Mouse (Mus musculus) forebrain, embryonic 15.5 days (tissue): ENCODE measurements around the gene Fbxl13. TPM values are rescaled to one million over a fixed set of nuclear protein-coding genes. Genes with fewer than 3 reads are reported as not detected.

Experiments used
- ATAC-seq: fragments of 200-750 bp; cut with Nextera tagmentation; replicated peaks from 2 replicates; pipeline ENCODE4 v1.8.0; 2017; ENCODE audit warnings: mild to moderate bottlenecking, moderate TSS enrichment, moderate library complexity
- H3K27ac ChIP-seq: fragments of 300-500 bp; sonication (generic); replicated peaks from 2 replicates; pipeline ENCODE4 v1.5.1; 2015; ENCODE audit warnings: mild to moderate bottlenecking, inconsistent platforms
- H3K27me3 ChIP-seq: fragments of 300-500 bp; sonication (generic); 2 replicates; pipeline ENCODE4 v1.6.1; 2015; ENCODE audit warnings: inconsistent platforms
- H3K36me3 ChIP-seq: fragments of 300-500 bp; sonication (generic); 2 replicates; pipeline ENCODE4 v1.6.1; 2015; ENCODE audit warnings: mild to moderate bottlenecking, inconsistent platforms
- H3K4me1 ChIP-seq: fragments of 300-500 bp; sonication (generic); 2 replicates; pipeline ENCODE4 v1.6.1; 2015; ENCODE audit warnings: inconsistent platforms
- H3K4me2 ChIP-seq: fragments of 300-500 bp; sonication (generic); replicated peaks from 2 replicates; pipeline ENCODE4 v1.6.1; 2015; ENCODE audit warnings: mild to moderate bottlenecking, inconsistent platforms
- H3K4me3 ChIP-seq: fragments of 300-500 bp; sonication (generic); 2 replicates; pipeline ENCODE4 v1.5.1; 2015; ENCODE audit warnings: mild to moderate bottlenecking, inconsistent platforms
- H3K9ac ChIP-seq: fragments of 300-500 bp; sonication (generic); replicated peaks from 2 replicates; pipeline ENCODE4 v1.6.1; 2015; ENCODE audit warnings: mild to moderate bottlenecking, inconsistent platforms
- H3K9me3 ChIP-seq: fragments of 300-500 bp; sonication (generic); 2 replicates; pipeline ENCODE4 v1.6.1; 2016; ENCODE audit warnings: inconsistent platforms
- WGBS: fragments of 180-500 bp; shearing (Covaris S2); methylation state at CpG from one replicate; pipeline ENCODE4 v1.1.7; 2015; ENCODE audit warnings: mixed read lengths; 5-methylcytosine and 5-hydroxymethylcytosine counted together
- polyA plus RNA-seq: library from polyadenylated mRNA; unstranded; fragments of >200 nt; fragmentation: Nextera tagmentation; extraction: Ambion mirVana; gene quantifications from 2 replicates; pipeline ENCODE4 v1.2.1, GENCODE M21; 2015

Gene Fbxl13
- polyA plus RNA-seq, 1 experiment from 2014 or later, result 0.34 TPM

DNA sequence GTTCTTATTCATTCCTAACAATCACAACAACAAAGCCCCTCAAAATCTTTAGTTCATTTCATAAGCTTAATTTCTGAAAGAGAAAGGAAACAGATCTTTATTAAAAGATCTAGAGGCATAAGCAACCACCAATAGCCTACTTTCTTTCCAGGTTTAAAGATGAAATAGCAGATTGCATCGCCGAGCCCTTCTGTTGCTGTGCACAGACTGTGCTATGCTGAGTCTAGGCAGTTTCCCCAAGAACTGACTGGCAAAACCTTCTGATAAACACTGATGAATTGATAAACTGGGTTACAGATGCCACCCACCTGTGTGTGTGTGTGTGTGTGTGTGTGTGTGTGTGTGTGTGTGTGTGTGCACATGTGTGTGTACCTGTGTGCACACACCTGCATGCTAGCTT is 144.5 kb downstream of the Fbxl13 start:
- H3K4me1 ChIP-seq, result no peaks in the 10 kb centered on the region
- WGBS, result 84% methylated on average over 2 of the region's 2 CpGs
- no peak overlapping the region for H3K4me3 ChIP-seq
- ATAC-seq, result no peak; the same call in 1 of the 2 replicates
- H3K36me3 ChIP-seq, result no peaks in the 10 kb centered on the region
- no peak overlapping the region for H3K9ac ChIP-seq
- no peak overlapping the region for H3K4me2 ChIP-seq
- no peaks in the 10 kb centered on the region for H3K27me3 ChIP-seq
- no peaks in the 10 kb centered on the region for H3K9me3 ChIP-seq
- peak overlapping the region; percentile 20; the same call in 1 of the 2 replicates for H3K27ac ChIP-seq

- peak overlapping the region; percentile 37; the same call in 1 of the 2 replicates for H3K27ac ChIP-seq
- ATAC-seq, result no peak
- 80% methylated on average over 10 of the region's 10 CpGs for WGBS
- H3K27me3 ChIP-seq, result no peaks in the 10 kb centered on the region
- H3K36me3 ChIP-seq, result no peaks in the 10 kb centered on the region
- no peak overlapping the region for H3K4me3 ChIP-seq
- no peak overlapping the region for H3K4me2 ChIP-seq
- no peak overlapping the region for H3K9ac ChIP-seq
- H3K4me1 ChIP-seq, result no peaks in the 10 kb centered on the region
- H3K9me3 ChIP-seq, result no peaks in the 10 kb centered on the region
Observed at GRCm38 (mm10) chr5:21500133-21500532, 145.3 kb downstream of the Fbxl13 start.

- H3K4me2 ChIP-seq, result no peak overlapping the region
- ATAC-seq, result no peak
- H3K36me3 ChIP-seq, result no peaks in the 10 kb centered on the region
- no peaks in the 10 kb centered on the region for H3K9me3 ChIP-seq
- no peak overlapping the region for H3K27ac ChIP-seq
- H3K27me3 ChIP-seq, result no peaks in the 10 kb centered on the region
- no peak overlapping the region for H3K9ac ChIP-seq
- no peaks in the 10 kb centered on the region for H3K4me1 ChIP-seq
- WGBS, result 78% methylated on average over 11 of the region's 11 CpGs
- no peak overlapping the region for H3K4me3 ChIP-seq
Observed at GRCm38 (mm10) chr5:21498925-21499324, 146.5 kb downstream of the Fbxl13 start.

DNA sequence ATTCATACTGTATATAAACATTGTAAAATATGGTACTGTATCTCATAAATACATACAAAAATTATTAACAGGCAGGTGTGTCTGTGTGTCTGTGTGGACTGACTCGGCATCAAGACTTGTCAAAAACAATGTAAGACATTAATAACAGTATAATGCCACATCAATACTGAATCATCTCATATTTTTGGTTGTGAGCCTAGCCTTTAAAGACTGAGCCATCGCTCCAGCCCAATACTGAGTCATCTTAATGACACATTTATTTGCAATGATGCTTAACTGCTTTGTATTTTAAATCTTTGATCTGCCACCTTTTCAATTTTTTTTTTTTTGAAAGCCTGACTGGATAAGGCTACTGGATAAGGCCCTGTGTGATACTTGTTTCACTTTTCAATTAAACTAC is 146.9 kb downstream of the Fbxl13 start:
- Histone ChIP-seq H3K27me3 (no peaks in the 10 kb centered on the region), H3K36me3 (no peaks in the 10 kb centered on the region), H3K4me1 (no peaks in the 10 kb centered on the region), H3K9ac (no peak overlapping the region), H3K4me3 (no peak overlapping the region), H3K27ac (no peak overlapping the region), H3K4me2 (no peak overlapping the region), H3K9me3 (no peaks in the 10 kb centered on the region)
- 93% methylated on average over 2 of the region's 2 CpGs for WGBS
- ATAC-seq, result no peak

GRCm38 (mm10) chr5:21496881-21497280 is 148.6 kb downstream of the Fbxl13 start:
- no peak for ATAC-seq
- no peaks in the 10 kb centered on the region for H3K36me3 ChIP-seq
- 72% methylated on average over 3 of the region's 3 CpGs for WGBS
- H3K9ac ChIP-seq, result no peak overlapping the region
- no peaks in the 10 kb centered on the region for H3K4me1 ChIP-seq
- no peaks in the 10 kb centered on the region for H3K9me3 ChIP-seq
- no peak overlapping the region; the same call in 1 of the 2 replicates for H3K27ac ChIP-seq
- no peak overlapping the region for H3K4me3 ChIP-seq
- H3K27me3 ChIP-seq, result no peaks in the 10 kb centered on the region
- no peak overlapping the region for H3K4me2 ChIP-seq

DNA sequence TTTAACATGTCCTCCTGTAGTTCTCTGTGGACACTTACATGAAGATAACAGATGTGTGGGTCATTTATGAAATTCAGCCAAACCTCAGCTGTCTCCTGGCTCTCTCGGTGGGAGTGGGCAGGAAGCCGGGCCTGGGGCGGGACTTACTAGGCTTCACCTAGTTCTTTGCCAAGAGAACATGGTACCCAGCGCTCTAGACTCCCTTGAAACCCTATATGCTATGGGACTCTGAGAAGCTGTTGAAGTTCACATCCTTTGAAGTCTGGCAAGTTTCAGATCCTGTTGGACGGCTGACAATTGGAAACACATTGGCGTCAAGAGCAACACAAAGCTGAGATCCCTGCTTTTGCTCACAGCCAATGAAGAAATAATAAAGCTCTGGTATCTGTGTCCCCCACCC is 149.1 kb downstream of the Fbxl13 start:
- Histone ChIP-seq H3K4me3 (no peak overlapping the region), H3K9ac (no peak overlapping the region), H3K27ac (no peak overlapping the region), H3K4me2 (no peak overlapping the region), H3K4me1 (no peaks in the 10 kb centered on the region), H3K9me3 (no peaks in the 10 kb centered on the region), H3K36me3 (no peaks in the 10 kb centered on the region), H3K27me3 (no peaks in the 10 kb centered on the region)
- 69% methylated on average over 6 of the region's 6 CpGs for WGBS
- ATAC-seq, result no peak

GRCm38 (mm10) chr5:21494781-21495180 is 150.7 kb downstream of the Fbxl13 start:
- Histone ChIP-seq H3K4me1 (no peaks in the 10 kb centered on the region), H3K36me3 (no peaks in the 10 kb centered on the region), H3K9me3 (no peaks in the 10 kb centered on the region), H3K4me3 (no peak overlapping the region), H3K4me2 (no peak overlapping the region), H3K27ac (no peak overlapping the region), H3K9ac (no peak overlapping the region), H3K27me3 (no peaks in the 10 kb centered on the region)
- 63% methylated on average over 3 of the region's 3 CpGs for WGBS
- ATAC-seq, result no peak

DNA sequence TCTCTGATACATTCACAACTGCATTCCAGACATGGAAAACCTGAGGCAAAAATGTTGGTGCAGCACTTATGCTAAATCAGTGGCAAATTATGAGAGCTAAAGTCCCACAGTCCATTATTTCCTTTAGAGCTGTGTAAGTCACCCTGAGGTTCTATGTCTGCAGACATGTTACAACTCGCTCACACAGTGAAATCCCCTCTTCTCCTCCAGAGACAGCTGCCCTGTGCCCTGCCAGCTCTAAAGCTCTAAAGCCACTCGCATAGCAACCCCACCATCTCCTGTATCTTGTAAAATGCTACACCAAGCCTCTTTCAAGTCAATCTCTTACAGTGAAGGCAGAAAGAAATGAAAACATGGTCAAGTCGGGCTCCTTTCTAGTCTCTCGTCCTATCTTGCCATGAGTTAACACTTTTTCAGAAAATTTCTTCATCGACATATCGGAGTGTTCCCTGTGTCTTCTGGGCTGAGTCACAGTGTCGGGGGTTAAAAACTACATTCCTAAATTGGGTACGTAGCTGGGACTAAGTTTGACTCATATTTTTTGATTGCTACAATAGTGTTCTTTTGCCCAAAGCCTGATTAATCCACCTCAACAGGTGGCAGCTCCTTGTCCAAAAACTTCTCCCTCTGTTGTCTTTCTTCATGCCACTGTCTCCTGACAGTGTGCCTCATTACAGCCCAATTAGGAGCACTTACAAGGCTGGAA is 152.0 kb downstream of the Fbxl13 start:
- Histone ChIP-seq H3K36me3 (no peaks in the 10 kb centered on the region), H3K27me3 (no peaks in the 10 kb centered on the region), H3K4me1 (0 out of 2 replicates have a peak, but pooled peaks cover 7% of the 10 kb centered on the region), H3K4me2 (no peak overlapping the region), H3K27ac (no peak overlapping the region), H3K4me3 (no peak overlapping the region), H3K9ac (no peak overlapping the region), H3K9me3 (no peaks in the 10 kb centered on the region)
- no peak for ATAC-seq
- 71% methylated on average over 8 of the region's 8 CpGs for WGBS

DNA sequence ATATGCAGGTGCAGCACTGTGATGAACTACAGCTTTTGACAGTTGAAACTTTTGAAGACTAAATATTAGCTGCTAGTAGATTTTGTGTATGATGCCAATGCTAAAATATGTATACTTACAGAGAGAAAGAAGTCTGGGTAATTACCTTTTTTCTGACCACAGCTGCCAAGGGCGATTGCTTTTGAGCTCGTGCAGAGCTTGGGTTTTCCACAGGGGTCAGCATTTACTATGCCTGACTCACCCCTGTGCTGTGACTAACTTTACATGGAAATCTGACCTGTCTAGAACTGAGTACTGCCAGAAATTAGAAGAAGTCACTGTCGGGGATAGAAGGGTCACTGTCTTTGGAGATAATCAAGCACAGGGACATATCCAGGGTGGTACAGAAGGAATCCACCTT is 153.2 kb downstream of the Fbxl13 start:
- no peak for ATAC-seq
- H3K27ac ChIP-seq, result no peak overlapping the region
- H3K4me3 ChIP-seq, result no peak overlapping the region
- 89% methylated on average over 3 of the region's 3 CpGs for WGBS
- 0 out of 2 replicates have a peak, but pooled peaks cover 8% of the 10 kb centered on the region for H3K4me1 ChIP-seq
- H3K27me3 ChIP-seq, result no peaks in the 10 kb centered on the region
- H3K4me2 ChIP-seq, result no peak overlapping the region
- H3K36me3 ChIP-seq, result no peaks in the 10 kb centered on the region
- no peak overlapping the region for H3K9ac ChIP-seq
- H3K9me3 ChIP-seq, result no peaks in the 10 kb centered on the region

GRCm38 (mm10) chr5:21491469-21491868 is 154.0 kb downstream of the Fbxl13 start:
- Histone ChIP-seq H3K4me1 (0 out of 2 replicates have a peak, but pooled peaks cover 8% of the 10 kb centered on the region), H3K9me3 (no peaks in the 10 kb centered on the region), H3K9ac (no peak overlapping the region), H3K4me2 (no peak overlapping the region), H3K36me3 (no peaks in the 10 kb centered on the region), H3K27me3 (no peaks in the 10 kb centered on the region), H3K4me3 (no peak overlapping the region), H3K27ac (no peak overlapping the region)
- WGBS, result 68% methylated on average over 2 of the region's 2 CpGs
- no peak for ATAC-seq

DNA sequence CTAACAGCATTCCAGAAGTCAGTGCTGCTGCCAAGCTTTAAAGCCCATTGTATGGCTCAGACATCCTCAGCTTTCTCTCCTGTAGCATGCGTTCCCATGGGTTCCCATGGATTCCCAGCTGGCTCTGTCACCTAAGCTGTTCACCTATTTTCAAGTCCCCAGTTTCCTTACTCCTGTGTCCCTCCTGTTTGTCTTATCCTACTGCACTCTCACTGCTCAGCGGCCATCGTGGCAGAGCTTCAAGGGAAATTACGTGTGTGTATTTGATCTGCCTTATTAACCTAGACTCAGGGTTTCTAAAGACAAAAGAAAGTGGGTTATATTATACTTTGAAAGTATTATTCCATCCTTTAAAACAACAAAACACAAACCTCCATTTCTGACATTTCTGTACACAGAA is 156.3 kb downstream of the Fbxl13 start:
- Histone ChIP-seq H3K9ac (no peak overlapping the region), H3K27me3 (no peaks in the 10 kb centered on the region), H3K4me2 (no peak overlapping the region), H3K36me3 (no peaks in the 10 kb centered on the region), H3K27ac (no peak overlapping the region), H3K4me1 (0 out of 2 replicates have a peak, but pooled peaks cover 8% of the 10 kb centered on the region), H3K4me3 (no peak overlapping the region), H3K9me3 (no peaks in the 10 kb centered on the region)
- WGBS, result 64% methylated on average over 4 of the region's 4 CpGs
- no peak for ATAC-seq

DNA sequence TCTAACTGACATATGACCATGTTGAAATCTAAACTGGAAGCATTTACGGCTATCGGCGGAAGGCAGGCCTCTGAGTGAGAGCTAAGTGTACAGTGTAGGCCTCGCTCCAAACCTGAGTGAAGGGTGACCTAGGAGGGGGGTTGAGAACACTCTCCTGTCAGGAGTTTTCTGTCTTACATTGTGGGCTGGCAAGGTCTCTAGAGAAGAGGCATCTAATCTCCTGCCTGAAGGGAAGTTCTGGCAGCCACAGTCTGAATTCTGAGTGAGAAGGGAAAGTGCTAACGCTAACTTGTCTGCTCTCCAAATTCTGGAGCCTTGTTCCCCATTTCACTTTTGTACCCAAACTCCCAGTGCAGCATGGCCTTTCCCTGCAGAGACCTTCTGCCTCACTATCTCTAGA is 156.9 kb downstream of the Fbxl13 start:
- H3K9me3 ChIP-seq, result no peaks in the 10 kb centered on the region
- H3K4me3 ChIP-seq, result no peak overlapping the region
- no peak for ATAC-seq
- whole genome bisulfite sequencing, result 86% methylated on average over 5 of the region's 5 CpGs
- no peak overlapping the region for H3K27ac ChIP-seq
- H3K4me1 ChIP-seq, result 0 out of 2 replicates have a peak, but pooled peaks cover 8% of the 10 kb centered on the region
- no peak overlapping the region for H3K9ac ChIP-seq
- H3K4me2 ChIP-seq, result no peak overlapping the region
- no peaks in the 10 kb centered on the region for H3K36me3 ChIP-seq
- H3K27me3 ChIP-seq, result no peaks in the 10 kb centered on the region

- H3K4me2 ChIP-seq, result no peak overlapping the region
- H3K36me3 ChIP-seq, result no peaks in the 10 kb centered on the region
- 0 out of 2 replicates have a peak, but pooled peaks cover 8% of the 10 kb centered on the region for H3K4me1 ChIP-seq
- H3K4me3 ChIP-seq, result no peak overlapping the region
- H3K9ac ChIP-seq, result no peak overlapping the region
- H3K27ac ChIP-seq, result no peak overlapping the region
- no peaks in the 10 kb centered on the region for H3K27me3 ChIP-seq
- no peak for ATAC-seq
- no peaks in the 10 kb centered on the region for H3K9me3 ChIP-seq
- WGBS, result 77% methylated on average over 3 of the region's 3 CpGs
Observed at GRCm38 (mm10) chr5:21487716-21488115, 157.7 kb downstream of the Fbxl13 start.
